ENCODE assay signal across 10 mouse cellular contexts in the genomic region with DNA sequence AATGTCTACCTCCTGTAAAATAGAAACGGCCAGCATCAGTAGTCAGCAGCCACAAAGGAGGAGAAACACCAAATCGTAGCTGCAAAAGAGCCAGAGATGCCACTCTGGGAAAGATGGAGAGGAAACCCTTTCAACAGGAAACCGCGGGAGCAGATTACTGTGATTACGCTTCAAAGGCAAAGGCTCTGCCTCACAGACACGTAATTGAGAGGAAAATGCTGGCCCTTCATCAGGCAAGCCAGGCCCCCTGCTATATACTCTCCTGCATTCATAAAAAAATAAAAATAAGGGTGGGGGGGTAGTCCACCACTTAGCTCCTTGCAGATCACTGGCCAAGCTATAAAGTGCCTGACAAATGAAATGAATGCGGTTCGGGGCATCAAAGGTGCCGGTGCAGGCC. TPM values are rescaled to one million over a fixed set of nuclear protein-coding genes. Genes with fewer than 3 reads are reported as not detected.
DNase-seq lines count a peak whose midpoint lies in the region; ATAC-seq and TF ChIP-seq lines count a peak whose summit lies in the region.
"Had no signal": no experiment of that assay in that cellular context is flagged by ENCODE, and none has a peak within 500 bp of the region (broad histone marks: within the 10 kb centered on the region; RNA-seq: fewer than 3 reads in every experiment).

No protein-coding gene starts in this region.

- H3K36me3 ChIP-seq in kidney, postnatal 0 days (ENCODE audit: insufficient read depth, low read length) = 0 out of 2 replicates have a peak, but pooled peaks cover 2% of the 10 kb centered on the region
- H3K36me3 ChIP-seq in embryonic facial prominence, embryonic 14.5 days (ENCODE audit: control insufficient read depth, insufficient read depth, low read length) = peaks cover under 1% of the 10 kb centered on the region; the same call in 1 of the 2 replicates
- no peaks in the 10 kb centered on the region for H3K36me3 ChIP-seq in midbrain, embryonic 14.5 days (ENCODE audit: control insufficient read depth, insufficient read depth, low read length)

- peak overlapping the region; percentile 1; the same call in 1 of the 2 replicates for H3K27ac ChIP-seq in cerebellum, adult 2 months (ENCODE audit: insufficient read depth, low read length)
- peak overlapping the region; percentile 6; the same call in 1 of the 2 replicates for H3K27ac ChIP-seq in kidney, postnatal 0 days
- 0 out of 2 replicates have a peak overlapping the region, but pooled peaks have one; percentile 1 for H3K27ac ChIP-seq in embryonic facial prominence, embryonic 14.5 days (replicated peaks; ENCODE audit: low read depth, low read length)
- peak overlapping the region; percentile 57 for H3K27ac ChIP-seq in midbrain, embryonic 14.5 days (replicated peaks; ENCODE audit: low read depth, low read length)

- no peak overlapping the region for H3K4me3 ChIP-seq in cerebellum, adult 2 months (replicated peaks; ENCODE audit: insufficient read depth, low read depth, low read length)
- H3K4me3 ChIP-seq in kidney, postnatal 0 days (replicated peaks; ENCODE audit: low read depth, low read length) = no peak overlapping the region
- no peak overlapping the region for H3K4me3 ChIP-seq in embryonic facial prominence, embryonic 14.5 days (ENCODE audit: low read depth, low read length)
- H3K4me3 ChIP-seq in midbrain, embryonic 14.5 days (replicated peaks; ENCODE audit: low read depth, low read length) = no peak overlapping the region

- H3K9ac ChIP-seq in kidney, postnatal 0 days (ENCODE audit: low read depth, low read length) = no peak overlapping the region
- no peak overlapping the region for H3K9ac ChIP-seq in embryonic facial prominence, embryonic 14.5 days (ENCODE audit: low read depth, low read length)
- no peak overlapping the region for H3K9ac ChIP-seq in midbrain, embryonic 14.5 days (replicated peaks; ENCODE audit: low read length)

- no peaks in the 10 kb centered on the region for H3K9me3 ChIP-seq in kidney, postnatal 0 days (replicated peaks; ENCODE audit: low read length)
- H3K9me3 ChIP-seq in embryonic facial prominence, embryonic 14.5 days (ENCODE audit: control insufficient read depth, low read length) = no peaks in the 10 kb centered on the region
- H3K9me3 ChIP-seq in midbrain, embryonic 14.5 days (ENCODE audit: control insufficient read depth, low read length) = no peaks in the 10 kb centered on the region

- ATAC-seq in kidney, postnatal 0 days (replicated peaks; ENCODE audit: low FRiP score, low read depth) = no peak
- no peak for ATAC-seq in embryonic facial prominence, embryonic 14.5 days (ENCODE audit: low read depth)
- ATAC-seq in midbrain, embryonic 14.5 days (ENCODE audit: low FRiP score, low TSS enrichment) = no peak
- no peak for ATAC-seq in megakaryocyte progenitor cell, adult 5-6 weeks (replicated peaks; ENCODE audit: poor library complexity)

- H3K4me2 ChIP-seq in kidney, postnatal 0 days (ENCODE audit: low read length) = no peak overlapping the region
- H3K4me2 ChIP-seq in embryonic facial prominence, embryonic 14.5 days (ENCODE audit: low read depth, low read length) = no peak overlapping the region
- H3K4me2 ChIP-seq in midbrain, embryonic 14.5 days (ENCODE audit: low read length) = peak overlapping the region; percentile 44

- peaks cover 26% of the 10 kb centered on the region; the same call in 1 of the 2 replicates for H3K4me1 ChIP-seq in cerebellum, adult 2 months (ENCODE audit: control insufficient read depth, insufficient read depth, low read length)
- peaks cover 40% of the 10 kb centered on the region for H3K4me1 ChIP-seq in kidney, postnatal 0 days (replicated peaks; ENCODE audit: insufficient read depth, low read length)
- H3K4me1 ChIP-seq in embryonic facial prominence, embryonic 14.5 days (ENCODE audit: control insufficient read depth, insufficient read depth, low read length) = peaks cover 53% of the 10 kb centered on the region
- peaks cover 61% of the 10 kb centered on the region for H3K4me1 ChIP-seq in midbrain, embryonic 14.5 days (ENCODE audit: control insufficient read depth, insufficient read depth, low read length)

- TF ChIP-seq CTCF in cerebellum, adult 2 months (IDR thresholded peaks at IDR 0.05; ENCODE audit: borderline replicate concordance, insufficient read depth, low read depth, low read length) = no peak
- TF ChIP-seq CTCF in kidney, postnatal 0 days (IDR thresholded peaks at IDR 0.05; ENCODE audit: low read depth) = no peak

- no peak for DNase-seq in cerebellum, adult 2 months
- no peak for DNase-seq in cerebellum, adult 11-12 months
- DNase-seq in kidney, postnatal 0 days (ENCODE audit: low spot score) = no peak
- DNase-seq in kidney, postnatal 14 days = no peak
- DNase-seq in embryonic facial prominence, embryonic 14.5 days (ENCODE audit: low spot score) = peak; percentile 38
- peak; percentile 48 for DNase-seq in midbrain, embryonic 14.5 days
- no peak for DNase-seq in liver
- DNase-seq: layer of hippocampus, postnatal 36 days; right cerebral cortex, postnatal 14 days had no signal

- no peak for TF ChIP-seq POLR2A in cerebellum, adult 2 months (IDR thresholded peaks at IDR 0.05; ENCODE audit: borderline replicate concordance, insufficient read depth, low read length)

- WGBS in cerebellum, adult 2 months = 13% methylated on average over 9 of the region's 9 CpGs
- 15% methylated on average over 9 of the region's 9 CpGs for WGBS in kidney, postnatal 0 days
- WGBS in embryonic facial prominence, embryonic 14.5 days = 48% methylated on average over 9 of the region's 9 CpGs
- 36% methylated on average over 9 of the region's 9 CpGs for WGBS in midbrain, embryonic 14.5 days

- H3K27me3 ChIP-seq in cerebellum, adult 2 months (ENCODE audit: control insufficient read depth, insufficient read depth, low read length) = no peaks in the 10 kb centered on the region
- no peaks in the 10 kb centered on the region for H3K27me3 ChIP-seq in kidney, postnatal 0 days (ENCODE audit: insufficient read depth, low read length)
- no peaks in the 10 kb centered on the region for H3K27me3 ChIP-seq in embryonic facial prominence, embryonic 14.5 days (replicated peaks; ENCODE audit: control insufficient read depth, insufficient read depth, low read length)
- no peaks in the 10 kb centered on the region for H3K27me3 ChIP-seq in midbrain, embryonic 14.5 days (ENCODE audit: control insufficient read depth, insufficient read depth, low read length)

RNA-seq across cellular contexts. Expression of a gene that starts 28.3 kb away (rescaled TPM):
- polyA plus RNA-seq in cerebellum, adult 2 months (2012; rRNA removed) = 49.4 and 52.2 TPM in 2 replicates
- 17.9 and 19.3 TPM in 2 replicates for polyA plus RNA-seq in kidney, postnatal 0 days (2015; fragmentation: Nextera tagmentation; extraction: Ambion mirVana)
- 29.1 and 29.6 TPM in 2 replicates for polyA plus RNA-seq in embryonic facial prominence, embryonic 14.5 days (2014; fragmentation: Nextera tagmentation; extraction: Ambion mirVana)
- polyA plus RNA-seq in midbrain, embryonic 14.5 days (2014; fragmentation: Nextera tagmentation; extraction: Ambion mirVana) = 38.5 and 46.7 TPM in 2 replicates
- total RNA-seq in megakaryocyte progenitor cell, adult 5-6 weeks (2015) = 106 and 108 TPM in 2 replicates
- total RNA-seq in megakaryocyte progenitor cell, adult 5-6 weeks (2017) = 27.0 and 30.0 TPM in 2 replicates

RNA-seq across cellular contexts. Expression of a gene that starts 55.8 kb away (rescaled TPM):
- polyA plus RNA-seq in cerebellum, adult 2 months (2012; rRNA removed) = 10.8 and 11.1 TPM in 2 replicates
- 19.1 and 19.7 TPM in 2 replicates for polyA plus RNA-seq in kidney, postnatal 0 days (2015; fragmentation: Nextera tagmentation; extraction: Ambion mirVana)
- 8.4 and 11.3 TPM in 2 replicates for polyA plus RNA-seq in embryonic facial prominence, embryonic 14.5 days (2014; fragmentation: Nextera tagmentation; extraction: Ambion mirVana)
- 9.4 and 10.8 TPM in 2 replicates for polyA plus RNA-seq in midbrain, embryonic 14.5 days (2014; fragmentation: Nextera tagmentation; extraction: Ambion mirVana)
- 5.1 and 8.5 TPM in 2 replicates for total RNA-seq in megakaryocyte progenitor cell, adult 5-6 weeks (2015)
- total RNA-seq in megakaryocyte progenitor cell, adult 5-6 weeks (2017) = 5.0 and 5.2 TPM in 2 replicates

Comparison
In these comparisons a context has a peak if more than half of its experiments do, and no peak if none do; other contexts are left out.
1. DNase-seq: peak in embryonic facial prominence, embryonic 14.5 days (single experiment) and midbrain, embryonic 14.5 days (single experiment); none in cerebellum, adult 2 months (0 of 2), cerebellum, adult 11-12 months (single experiment), kidney, postnatal 0 days (single experiment), kidney, postnatal 14 days (single experiment) and liver (single experiment).
2. H3K27ac ChIP-seq: peak in every context shown above with its lines; median percentile 57 in midbrain, embryonic 14.5 days; 6 in kidney, postnatal 0 days; 1 in cerebellum, adult 2 months; 1 in embryonic facial prominence, embryonic 14.5 days.